Comparison of ENCODE assay signal across 13 mouse cellular contexts in genomic region chr8:83799607-83799950, GRCm38 (mm10). TPM values are rescaled to one million over a fixed set of nuclear protein-coding genes. Genes with fewer than 3 reads are reported as not detected.
A peak's percentile ranks its signal among the peaks of the same experiment; 100 is the strongest.
DNase-seq lines count a peak whose midpoint lies in the region; ATAC-seq lines count a peak whose summit lies in the region.
"Had no signal": no experiment of that assay in that cellular context is flagged by ENCODE, and none has a peak within 500 bp of the region (broad histone marks: within the 10 kb centered on the region; RNA-seq: fewer than 3 reads in every experiment).

No protein-coding gene starts in this region.

- no peak for ATAC-seq in hindbrain, embryonic 16.5 days
- ATAC-seq in stomach, embryonic 15.5 days (ENCODE audit: insufficient read depth, low FRiP score, low read depth): no peak
- no peak for ATAC-seq in neural tube, embryonic 15.5 days (ENCODE audit: low FRiP score)
- ATAC-seq: midbrain, embryonic 15.5 days had no signal

- H3K9ac ChIP-seq in hindbrain, embryonic 16.5 days (ENCODE audit: low read depth, low read length): no peak overlapping the region
- H3K9ac ChIP-seq in stomach, embryonic 15.5 days: no peak overlapping the region
- no peak overlapping the region for H3K9ac ChIP-seq in neural tube, embryonic 15.5 days (replicated peaks)
- H3K9ac ChIP-seq: midbrain, embryonic 15.5 days; neural tube, embryonic 12.5 days had no signal

- WGBS in hindbrain, embryonic 10.5 days: 76% methylated on average over 8 of the region's 8 CpGs
- WGBS in hindbrain, embryonic 16.5 days: 76% methylated on average over 8 of the region's 8 CpGs
- WGBS in stomach, embryonic 15.5 days: 52% methylated on average over 8 of the region's 8 CpGs
- 78% methylated on average over 8 of the region's 8 CpGs for WGBS in neural tube, embryonic 15.5 days

- no peak overlapping the region for H3K4me2 ChIP-seq in hindbrain, embryonic 16.5 days (ENCODE audit: low read length)
- H3K4me2 ChIP-seq in stomach, embryonic 15.5 days: no peak overlapping the region
- no peak overlapping the region for H3K4me2 ChIP-seq in neural tube, embryonic 15.5 days
- H3K4me2 ChIP-seq: midbrain, embryonic 15.5 days; neural tube, embryonic 12.5 days had no signal

- DNase-seq in embryo, embryonic 11 days: peak; percentile 14
- DNase-seq in embryo, embryonic 9.5 days (ENCODE audit: extremely low spot score): no peak
- no peak for DNase-seq in hindbrain, embryonic 10.5 days (ENCODE audit: low spot score)
- peak; percentile 34 for DNase-seq in thymus, postnatal 4 days
- no peak for DNase-seq in thymus, postnatal 14 days
- DNase-seq: adrenal gland, postnatal 10 days; cerebellum, adult 9-10 months had no signal

- H3K36me3 ChIP-seq in hindbrain, embryonic 10.5 days: no peaks in the 10 kb centered on the region
- H3K36me3 ChIP-seq in hindbrain, embryonic 16.5 days (ENCODE audit: control insufficient read depth, insufficient read depth, low read length): no peaks in the 10 kb centered on the region
- no peaks in the 10 kb centered on the region for H3K36me3 ChIP-seq in stomach, embryonic 15.5 days
- no peaks in the 10 kb centered on the region for H3K36me3 ChIP-seq in neural tube, embryonic 15.5 days
- H3K36me3 ChIP-seq: midbrain, embryonic 15.5 days; neural tube, embryonic 12.5 days had no signal

- no peaks in the 10 kb centered on the region for H3K9me3 ChIP-seq in hindbrain, embryonic 10.5 days
- peaks cover 3% of the 10 kb centered on the region; the same call in 1 of the 2 replicates for H3K9me3 ChIP-seq in hindbrain, embryonic 16.5 days (ENCODE audit: control insufficient read depth, low read length)
- no peaks in the 10 kb centered on the region for H3K9me3 ChIP-seq in stomach, embryonic 15.5 days
- no peaks in the 10 kb centered on the region for H3K9me3 ChIP-seq in neural tube, embryonic 15.5 days (replicated peaks)
- H3K9me3 ChIP-seq: midbrain, embryonic 15.5 days; neural tube, embryonic 12.5 days had no signal

- peaks cover 3% of the 10 kb centered on the region; the same call in 1 of the 2 replicates for H3K4me1 ChIP-seq in hindbrain, embryonic 10.5 days (replicated peaks)
- no peaks in the 10 kb centered on the region for H3K4me1 ChIP-seq in hindbrain, embryonic 16.5 days (ENCODE audit: control insufficient read depth, insufficient read depth, low read depth, low read length)
- H3K4me1 ChIP-seq in stomach, embryonic 15.5 days: no peaks in the 10 kb centered on the region
- H3K4me1 ChIP-seq in neural tube, embryonic 15.5 days: 0 out of 2 replicates have a peak, but pooled peaks cover 2% of the 10 kb centered on the region
- H3K4me1 ChIP-seq: neural tube, embryonic 12.5 days had no signal

- H3K4me3 ChIP-seq in hindbrain, embryonic 10.5 days: no peak overlapping the region
- no peak overlapping the region for H3K4me3 ChIP-seq in hindbrain, embryonic 16.5 days (ENCODE audit: low read length)
- H3K4me3 ChIP-seq in stomach, embryonic 15.5 days (replicated peaks): no peak overlapping the region
- no peak overlapping the region for H3K4me3 ChIP-seq in neural tube, embryonic 15.5 days (replicated peaks)
- H3K4me3 ChIP-seq: layer of hippocampus, adult 2 months; midbrain, embryonic 15.5 days; neural tube, embryonic 12.5 days had no signal

- H3K27ac ChIP-seq in hindbrain, embryonic 10.5 days: 0 out of 2 replicates have a peak overlapping the region, but pooled peaks have one; percentile 17
- H3K27ac ChIP-seq in hindbrain, embryonic 16.5 days (ENCODE audit: low read depth, low read length): no peak overlapping the region
- 0 out of 2 replicates have a peak overlapping the region, but pooled peaks have one; percentile 4 for H3K27ac ChIP-seq in stomach, embryonic 15.5 days
- H3K27ac ChIP-seq in neural tube, embryonic 15.5 days (replicated peaks): no peak overlapping the region
- H3K27ac ChIP-seq: layer of hippocampus, adult 2 months; midbrain, embryonic 15.5 days; neural tube, embryonic 12.5 days had no signal

- H3K27me3 ChIP-seq in hindbrain, embryonic 10.5 days (ENCODE audit: insufficient read depth, poor library complexity, severe bottlenecking): no peaks in the 10 kb centered on the region
- H3K27me3 ChIP-seq in hindbrain, embryonic 16.5 days (replicated peaks; ENCODE audit: control insufficient read depth, insufficient read depth, low read length): no peaks in the 10 kb centered on the region
- H3K27me3 ChIP-seq in stomach, embryonic 15.5 days (replicated peaks): no peaks in the 10 kb centered on the region
- no peaks in the 10 kb centered on the region for H3K27me3 ChIP-seq in neural tube, embryonic 15.5 days (replicated peaks)
- H3K27me3 ChIP-seq: midbrain, embryonic 15.5 days; neural tube, embryonic 12.5 days had no signal

RNA-seq across cellular contexts. Expression of gene Adgre5, which starts 58.5 kb away (rescaled TPM):
- 6.9 and 9.3 TPM in 2 replicates for polyA plus RNA-seq in hindbrain, embryonic 10.5 days (2016; fragmentation: Nextera tagmentation; extraction: Ambion mirVana)
- polyA plus RNA-seq in hindbrain, embryonic 16.5 days (2015; fragmentation: Nextera tagmentation; extraction: Ambion mirVana): 9.9 and 14.6 TPM in 2 replicates
- 29.8 and 33.7 TPM in 2 replicates for polyA plus RNA-seq in stomach, embryonic 15.5 days (2015; fragmentation: Nextera tagmentation; extraction: Ambion mirVana)
- polyA plus RNA-seq in neural tube, embryonic 15.5 days (2015; fragmentation: Nextera tagmentation; extraction: Ambion mirVana): 12.2 and 15.5 TPM in 2 replicates

Comparison
In these comparisons a context has a peak if more than half of its experiments do, and no peak if none do; other contexts are left out.
1. DNase-seq: peak in embryo, embryonic 11 days (single experiment) and thymus, postnatal 4 days (single experiment); none in embryo, embryonic 9.5 days (single experiment), hindbrain, embryonic 10.5 days (single experiment) and thymus, postnatal 14 days (single experiment).
2. H3K27ac ChIP-seq: peak in hindbrain, embryonic 10.5 days (single experiment) and stomach, embryonic 15.5 days (single experiment); none in hindbrain, embryonic 16.5 days (single experiment) and neural tube, embryonic 15.5 days (single experiment).